Comparison of ENCODE assay signal across 9 mouse cellular contexts in genomic region chr8:105288231-105288630, GRCm38 (mm10). TPM values are rescaled to one million over a fixed set of nuclear protein-coding genes. Genes with fewer than 3 reads are reported as not detected.
DNase-seq lines count a peak whose midpoint lies in the region; ATAC-seq and TF ChIP-seq lines count a peak whose summit lies in the region.
"Had no signal": no experiment of that assay in that cellular context is flagged by ENCODE, and none has a peak within 500 bp of the region (broad histone marks: within the 10 kb centered on the region; RNA-seq: fewer than 3 reads in every experiment).

No protein-coding gene starts in this region.

- no peak overlapping the region for H3K27ac ChIP-seq in kidney, postnatal 0 days
- H3K27ac ChIP-seq in forebrain, embryonic 16.5 days (ENCODE audit: low read length), result peak overlapping the region; percentile 91; the same call in 1 of the 2 replicates
- no peak overlapping the region for H3K27ac ChIP-seq in midbrain, embryonic 11.5 days (ENCODE audit: low read depth, low read length)

- H3K4me3 ChIP-seq in kidney, postnatal 0 days (replicated peaks; ENCODE audit: low read depth, low read length), result no peak overlapping the region
- H3K4me3 ChIP-seq in forebrain, embryonic 16.5 days (replicated peaks; ENCODE audit: low read length), result peak overlapping the region; percentile 61
- H3K4me3 ChIP-seq in midbrain, embryonic 11.5 days (ENCODE audit: low read depth, low read length), result peak overlapping the region; percentile 40

- no peak for DNase-seq in kidney, postnatal 0 days (ENCODE audit: low spot score)
- no peak for DNase-seq in kidney, postnatal 4 days
- peak; percentile 36 for DNase-seq in MN1 (ENCODE audit: low spot score)
- DNase-seq in midbrain, embryonic 11.5 days (ENCODE audit: low spot score, missing footprints), result no peak
- no peak for DNase-seq in layer of hippocampus, adult 8-10 months (ENCODE audit: low spot score in 2 of 2)
- no peak for DNase-seq in gastrocnemius, postnatal 36 days
- DNase-seq: layer of hippocampus, postnatal 36 days had no signal

- 0 out of 2 replicates have a peak, but pooled peaks have one; percentile 6 for TF ChIP-seq CTCF in kidney, postnatal 0 days (IDR thresholded peaks at IDR 0.05; ENCODE audit: low read depth)

- H3K9ac ChIP-seq in kidney, postnatal 0 days (ENCODE audit: low read depth, low read length), result no peak overlapping the region
- H3K9ac ChIP-seq in forebrain, embryonic 16.5 days (replicated peaks; ENCODE audit: low read depth, low read length), result peak overlapping the region; percentile 59
- H3K9ac ChIP-seq in midbrain, embryonic 11.5 days (ENCODE audit: low read length), result peak overlapping the region; percentile 77

- no peak for ATAC-seq in kidney, postnatal 0 days (replicated peaks; ENCODE audit: low FRiP score, low read depth)
- ATAC-seq in forebrain, embryonic 16.5 days, result no peak
- no peak for ATAC-seq in midbrain, embryonic 11.5 days (ENCODE audit: low FRiP score)
- ATAC-seq in inflammation-experienced regulatory T-cells, adult 6 months, result no peak

- intact Hi-C loops in gastrocnemius, postnatal 36 days (cut with DNase I), result loop anchor here (5.0 kb wide), 1 partner anchor 36 kb away; no protein-coding TSS in a partner anchor

- no peaks in the 10 kb centered on the region for H3K36me3 ChIP-seq in kidney, postnatal 0 days (ENCODE audit: insufficient read depth, low read length)
- no peaks in the 10 kb centered on the region for H3K36me3 ChIP-seq in forebrain, embryonic 16.5 days (ENCODE audit: control insufficient read depth, insufficient read depth)
- no peaks in the 10 kb centered on the region for H3K36me3 ChIP-seq in midbrain, embryonic 11.5 days (ENCODE audit: control insufficient read depth, insufficient read depth, low read length)

- peaks cover 18% of the 10 kb centered on the region for H3K4me1 ChIP-seq in kidney, postnatal 0 days (replicated peaks; ENCODE audit: insufficient read depth, low read length)
- H3K4me1 ChIP-seq in forebrain, embryonic 16.5 days (replicated peaks; ENCODE audit: control insufficient read depth, insufficient read depth, low read length), result peaks cover 50% of the 10 kb centered on the region
- peaks cover 22% of the 10 kb centered on the region for H3K4me1 ChIP-seq in midbrain, embryonic 11.5 days (ENCODE audit: control insufficient read depth, insufficient read depth, low read length)

- 86% methylated on average over 5 of the region's 5 CpGs for WGBS in kidney, postnatal 0 days
- 80% methylated on average over 5 of the region's 5 CpGs for WGBS in forebrain, embryonic 16.5 days
- WGBS in midbrain, embryonic 11.5 days, result 86% methylated on average over 5 of the region's 5 CpGs

- H3K4me2 ChIP-seq in kidney, postnatal 0 days (ENCODE audit: low read length), result no peak overlapping the region
- H3K4me2 ChIP-seq in forebrain, embryonic 16.5 days (ENCODE audit: low read length), result peak overlapping the region; percentile 84
- H3K4me2 ChIP-seq in midbrain, embryonic 11.5 days, result peak overlapping the region; percentile 74

- H3K9me3 ChIP-seq in kidney, postnatal 0 days (replicated peaks; ENCODE audit: low read length), result no peaks in the 10 kb centered on the region
- H3K9me3 ChIP-seq in forebrain, embryonic 16.5 days (ENCODE audit: control insufficient read depth, low read length), result no peaks in the 10 kb centered on the region
- no peaks in the 10 kb centered on the region for H3K9me3 ChIP-seq in midbrain, embryonic 11.5 days (ENCODE audit: control insufficient read depth, low read length)

- peaks cover 4% of the 10 kb centered on the region; the same call in 1 of the 2 replicates for H3K27me3 ChIP-seq in kidney, postnatal 0 days (ENCODE audit: insufficient read depth, low read length)
- no peaks in the 10 kb centered on the region for H3K27me3 ChIP-seq in forebrain, embryonic 16.5 days (replicated peaks; ENCODE audit: control insufficient read depth, insufficient read depth, low read length)
- H3K27me3 ChIP-seq in midbrain, embryonic 11.5 days (ENCODE audit: control insufficient read depth, insufficient read depth, low read length), result peaks cover 15% of the 10 kb centered on the region

RNA-seq across cellular contexts. Expression of gene 4931428F04Rik, which starts 1.4 kb away (rescaled TPM):
- polyA plus RNA-seq in kidney, postnatal 0 days (2015; fragmentation: Nextera tagmentation; extraction: Ambion mirVana), result 5.5 and 6.2 TPM in 2 replicates
- polyA plus RNA-seq in forebrain, embryonic 16.5 days (2015; fragmentation: Nextera tagmentation; extraction: Ambion mirVana), result 110 and 125 TPM in 2 replicates
- 34.2 and 34.4 TPM in 2 replicates for polyA plus RNA-seq in midbrain, embryonic 11.5 days (2014; fragmentation: Nextera tagmentation; extraction: Ambion mirVana)
- polyA plus RNA-seq in inflammation-experienced regulatory T-cells, adult 6 months (2017; shearing (Covaris generic)), result 1 to 10 TPM; 1.2 to 2.5 (median 2.1) TPM
- 10 to 100 TPM; 20.4 to 25.4 (median 21.7) TPM for total RNA-seq in layer of hippocampus, adult 8-10 months (2022)
- total RNA-seq in gastrocnemius, postnatal 36 days (2021), result under 1 TPM; 0.35 to 0.82 TPM

RNA-seq across cellular contexts. Expression of gene Exoc3l, which starts 7.7 kb away (rescaled TPM):
- 15.9 and 18.5 TPM in 2 replicates for polyA plus RNA-seq in kidney, postnatal 0 days (2015; fragmentation: Nextera tagmentation; extraction: Ambion mirVana)
- 12.5 and 12.9 TPM in 2 replicates for polyA plus RNA-seq in forebrain, embryonic 16.5 days (2015; fragmentation: Nextera tagmentation; extraction: Ambion mirVana)
- 6.4 and 8.6 TPM in 2 replicates for polyA plus RNA-seq in midbrain, embryonic 11.5 days (2014; fragmentation: Nextera tagmentation; extraction: Ambion mirVana)
- polyA plus RNA-seq in inflammation-experienced regulatory T-cells, adult 6 months (2017; shearing (Covaris generic)), result under 1 TPM in 2 of 3 experiments, not detected in 1; 0.38 to 0.60 TPM
- total RNA-seq in layer of hippocampus, adult 8-10 months (2022), result 1 to 10 TPM in 2 of 4 experiments, under 1 TPM in 2; 0.89 to 2.1 (median 1.0) TPM
- total RNA-seq in gastrocnemius, postnatal 36 days (2021), result 1 to 10 TPM; 1.5 to 2.6 TPM

RNA-seq across cellular contexts. Expression of gene E2f4, which starts 9.2 kb away (rescaled TPM):
- 55.2 and 57.9 TPM in 2 replicates for polyA plus RNA-seq in kidney, postnatal 0 days (2015; fragmentation: Nextera tagmentation; extraction: Ambion mirVana)
- polyA plus RNA-seq in forebrain, embryonic 16.5 days (2015; fragmentation: Nextera tagmentation; extraction: Ambion mirVana), result 44.9 and 46.8 TPM in 2 replicates
- 94.9 and 101 TPM in 2 replicates for polyA plus RNA-seq in midbrain, embryonic 11.5 days (2014; fragmentation: Nextera tagmentation; extraction: Ambion mirVana)
- 10 to 100 TPM; 54.2 to 61.3 (median 55.9) TPM for polyA plus RNA-seq in inflammation-experienced regulatory T-cells, adult 6 months (2017; shearing (Covaris generic))
- 10 to 100 TPM; 36.4 to 38.9 (median 37.6) TPM for total RNA-seq in layer of hippocampus, adult 8-10 months (2022)
- total RNA-seq in gastrocnemius, postnatal 36 days (2021), result 10 to 100 TPM; 21.1 to 25.2 TPM

RNA-seq across cellular contexts. Expression of gene Nol3, which starts 12.3 kb away (rescaled TPM):
- polyA plus RNA-seq in kidney, postnatal 0 days (2015; fragmentation: Nextera tagmentation; extraction: Ambion mirVana), result 0.29 and 0.68 TPM in 2 replicates
- 1.5 and 2.8 TPM in 2 replicates for polyA plus RNA-seq in forebrain, embryonic 16.5 days (2015; fragmentation: Nextera tagmentation; extraction: Ambion mirVana)
- 2.0 and 3.2 TPM in 2 replicates for polyA plus RNA-seq in midbrain, embryonic 11.5 days (2014; fragmentation: Nextera tagmentation; extraction: Ambion mirVana)
- under 1 TPM in 1 of 3 experiments, not detected in 2; 0.26 TPM for polyA plus RNA-seq in inflammation-experienced regulatory T-cells, adult 6 months (2017; shearing (Covaris generic))
- total RNA-seq in layer of hippocampus, adult 8-10 months (2022), result 10 to 100 TPM in 2 of 4 experiments, 1 to 10 TPM in 2; 8.2 to 14.0 (median 11.6) TPM
- 10 to 100 TPM; 23.9 to 26.0 TPM for total RNA-seq in gastrocnemius, postnatal 36 days (2021)

RNA-seq across cellular contexts. Expression of gene Elmo3, which starts 17.2 kb away (rescaled TPM):
- polyA plus RNA-seq in kidney, postnatal 0 days (2015; fragmentation: Nextera tagmentation; extraction: Ambion mirVana), result 15.5 and 17.4 TPM in 2 replicates
- polyA plus RNA-seq in forebrain, embryonic 16.5 days (2015; fragmentation: Nextera tagmentation; extraction: Ambion mirVana), result 0.76 and 1.3 TPM in 2 replicates
- 0.81 and 1.8 TPM in 2 replicates for polyA plus RNA-seq in midbrain, embryonic 11.5 days (2014; fragmentation: Nextera tagmentation; extraction: Ambion mirVana)
- 10 to 100 TPM in 1 of 3 experiments, 1 to 10 TPM in 2; 3.9 to 11.8 (median 9.5) TPM for polyA plus RNA-seq in inflammation-experienced regulatory T-cells, adult 6 months (2017; shearing (Covaris generic))
- total RNA-seq in layer of hippocampus, adult 8-10 months (2022), result 1 to 10 TPM in 2 of 4 experiments, under 1 TPM in 2; 0.63 to 2.3 (median 1.4) TPM
- total RNA-seq in gastrocnemius, postnatal 36 days (2021), result under 1 TPM; 0.66 to 0.94 TPM
